Mouse (Mus musculus): Measurements from ENCODE around the gene Hmgb4. TPM values are rescaled to one million over a fixed set of nuclear protein-coding genes. Genes with fewer than 3 reads are reported as not detected.

The Hmgb4 gene
- polyA plus RNA-seq, 2 experiments = not detected

- TF ChIP-seq CTCF (IDR thresholded peaks at IDR 0.05; ENCODE audit: low read depth) (no peak), EP300 (IDR thresholded peaks at IDR 0.05; ENCODE audit: low read depth) (no peak)
- Histone ChIP-seq H3K27me3 (ENCODE audit: control insufficient read depth, insufficient read depth, low read length) (no peaks in the 10 kb centered on the region), H3K9ac (replicated peaks) (no peak overlapping the region), H3K9me3 (ENCODE audit: control insufficient read depth, low read length) (no peaks in the 10 kb centered on the region), H3K27ac (no peak overlapping the region), H3K36me3 (replicated peaks; ENCODE audit: control insufficient read depth, insufficient read depth, low read depth) (no peaks in the 10 kb centered on the region), H3K4me1 (replicated peaks; ENCODE audit: control insufficient read depth in 2 of 2, insufficient read depth in 2 of 2, low read length in 1 of 2) (no peaks in the 10 kb centered on the region), H3K4me2 (ENCODE audit: low read depth) (no peak overlapping the region), H3K4me3 (ENCODE audit: insufficient read depth in 1 of 2, low read depth in 2 of 2, low read length in 2 of 2) (no peak overlapping the region)
- ATAC-seq (ENCODE audit: insufficient read depth) = no peak
- 74% methylated on average over 13 of the region's 13 CpGs for WGBS (ENCODE audit: insufficient replicate concordance)
- DNase-seq (ENCODE audit: low read depth in 3 of 3, low spot score in 3 of 3) = no peak
These were observed 27.3 kb downstream of the Hmgb4 start for GRCm38 (mm10) chr4:128233458-128233857.

DNA sequence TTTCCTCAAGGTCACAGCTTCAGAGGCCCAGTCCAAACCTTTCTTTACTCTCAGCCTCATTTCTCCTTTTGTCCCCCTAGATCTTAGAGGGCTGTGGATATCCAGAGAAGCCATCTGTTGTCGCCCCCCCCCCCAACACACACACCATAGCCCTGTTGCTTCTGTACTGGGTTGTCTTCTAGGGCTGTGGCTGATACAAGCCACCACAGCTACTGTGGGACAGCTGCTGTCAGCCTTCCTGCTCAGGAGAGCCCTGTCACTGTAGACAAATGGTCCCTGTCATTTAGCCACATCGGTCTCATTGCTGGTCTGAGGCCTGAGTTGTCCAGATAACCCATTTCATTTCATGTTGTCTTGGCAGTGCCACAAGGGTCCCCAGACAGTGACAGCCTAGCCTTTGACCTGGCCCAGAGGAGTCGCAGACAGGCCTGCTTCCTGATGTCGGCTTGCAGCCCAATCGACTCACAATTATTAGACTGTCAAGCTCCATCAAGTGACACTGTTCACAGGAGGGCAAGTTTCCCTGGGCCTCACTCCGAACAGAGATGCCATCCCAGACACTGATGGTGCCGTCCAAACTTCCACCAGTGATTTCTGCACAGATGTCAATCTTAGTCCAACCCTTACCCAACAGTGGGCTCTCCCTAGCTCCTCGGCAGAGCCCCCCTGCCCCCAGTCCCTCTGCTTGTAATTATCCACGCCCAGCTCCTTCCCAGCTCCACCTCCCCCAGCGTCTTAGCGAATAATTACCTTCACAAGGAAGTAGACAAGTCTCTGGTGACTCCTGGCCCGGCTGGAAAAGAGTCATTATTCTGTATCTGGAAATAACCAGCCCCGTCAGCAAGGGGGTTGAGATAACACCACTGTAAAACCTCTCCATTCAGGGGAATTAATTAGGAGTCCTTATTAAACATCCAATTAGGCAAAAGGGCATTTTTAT, 33.1 kb downstream of the Hmgb4 start:
- Histone ChIP-seq H3K4me3 (ENCODE audit: insufficient read depth in 1 of 2, low read depth in 2 of 2, low read length in 2 of 2) (no peak overlapping the region), H3K27ac (no peak overlapping the region), H3K4me1 (replicated peaks; ENCODE audit: control insufficient read depth in 2 of 2, insufficient read depth in 2 of 2, low read length in 1 of 2) (no peaks in the 10 kb centered on the region), H3K36me3 (replicated peaks; ENCODE audit: control insufficient read depth, insufficient read depth, low read depth) (no peaks in the 10 kb centered on the region), H3K27me3 (ENCODE audit: control insufficient read depth, insufficient read depth, low read length) (no peaks in the 10 kb centered on the region), H3K9ac (replicated peaks) (no peak overlapping the region), H3K9me3 (ENCODE audit: control insufficient read depth, low read length) (no peaks in the 10 kb centered on the region), H3K4me2 (ENCODE audit: low read depth) (no peak overlapping the region)
- WGBS (ENCODE audit: insufficient replicate concordance) = 39% methylated on average over 13 of the region's 13 CpGs
- TF ChIP-seq CTCF (IDR thresholded peaks at IDR 0.05; ENCODE audit: low read depth) = no peak
- no peak for TF ChIP-seq EP300 (IDR thresholded peaks at IDR 0.05; ENCODE audit: low read depth)
- DNase-seq (ENCODE audit: low read depth in 3 of 3, low spot score in 3 of 3) (no peak), ATAC-seq (ENCODE audit: insufficient read depth) (no peak)

- H3K9ac ChIP-seq (replicated peaks) = no peak overlapping the region
- no peak overlapping the region for H3K27ac ChIP-seq
- no peak for TF ChIP-seq EP300 (IDR thresholded peaks at IDR 0.05; ENCODE audit: low read depth)
- TF ChIP-seq CTCF (IDR thresholded peaks at IDR 0.05; ENCODE audit: low read depth) = no peak
- no peaks in the 10 kb centered on the region for H3K4me1 ChIP-seq (replicated peaks; ENCODE audit: control insufficient read depth in 2 of 2, insufficient read depth in 2 of 2, low read length in 1 of 2)
- WGBS (ENCODE audit: insufficient replicate concordance) = 50% methylated on average over 6 of the region's 6 CpGs
- no peaks in the 10 kb centered on the region for H3K9me3 ChIP-seq (ENCODE audit: control insufficient read depth, low read length)
- no peak overlapping the region for H3K4me3 ChIP-seq (ENCODE audit: insufficient read depth in 1 of 2, low read depth in 2 of 2, low read length in 2 of 2)
- H3K27me3 ChIP-seq (ENCODE audit: control insufficient read depth, insufficient read depth, low read length) = no peaks in the 10 kb centered on the region
- H3K4me2 ChIP-seq (ENCODE audit: low read depth) = no peak overlapping the region
- ATAC-seq (ENCODE audit: insufficient read depth) (no peak), DNase-seq (ENCODE audit: low read depth in 3 of 3, low spot score in 3 of 3) (no peak)
- no peaks in the 10 kb centered on the region for H3K36me3 ChIP-seq (replicated peaks; ENCODE audit: control insufficient read depth, insufficient read depth, low read depth)
These were observed 36.3 kb downstream of the Hmgb4 start for GRCm38 (mm10) chr4:128224453-128224852.

- ATAC-seq (ENCODE audit: insufficient read depth) (no peak), DNase-seq (ENCODE audit: low read depth in 3 of 3, low spot score in 3 of 3) (no peak)
- Histone ChIP-seq H3K9ac (replicated peaks) (no peak overlapping the region), H3K27me3 (ENCODE audit: control insufficient read depth, insufficient read depth, low read length) (no peaks in the 10 kb centered on the region), H3K36me3 (replicated peaks; ENCODE audit: control insufficient read depth, insufficient read depth, low read depth) (no peaks in the 10 kb centered on the region), H3K27ac (no peak overlapping the region), H3K4me2 (ENCODE audit: low read depth) (no peak overlapping the region), H3K9me3 (ENCODE audit: control insufficient read depth, low read length) (no peaks in the 10 kb centered on the region), H3K4me1 (replicated peaks; ENCODE audit: control insufficient read depth in 2 of 2, insufficient read depth in 2 of 2, low read length in 1 of 2) (no peaks in the 10 kb centered on the region), H3K4me3 (ENCODE audit: insufficient read depth in 1 of 2, low read depth in 2 of 2, low read length in 2 of 2) (no peak overlapping the region)
- WGBS (ENCODE audit: insufficient replicate concordance) = 58% methylated on average over 13 of the region's 13 CpGs
- TF ChIP-seq EP300 (IDR thresholded peaks at IDR 0.05; ENCODE audit: low read depth) (no peak), CTCF (IDR thresholded peaks at IDR 0.05; ENCODE audit: low read depth) (no peak)
These were observed 42.7 kb downstream of the Hmgb4 start for GRCm38 (mm10) chr4:128217991-128218595.

All from liver, embryonic 14.5 days (tissue).